Mouse (Mus musculus) neural tube, embryonic 13.5 days (tissue): ENCODE data around the gene Gpr37l1. TPM values are rescaled to one million over a fixed set of nuclear protein-coding genes. Genes with fewer than 3 reads are reported as not detected.
"Not testable (repeated sequence)": the region's sequence is repeated elsewhere in the genome, so short reads cannot be mapped to it uniquely, and the experiment has no call there.

Experiments used
- ATAC-seq: fragments of 200-750 bp; cut with Nextera tagmentation; 2 replicates; pipeline ENCODE4 v1.8.0; 2017; ENCODE audit warnings: low read depth, mild to moderate bottlenecking, moderate TSS enrichment, moderate library complexity
- H3K27ac ChIP-seq: fragments of 300-500 bp; sonication (generic); replicated peaks from 2 replicates; pipeline ENCODE4 v1.5.1; 2015; ENCODE audit warnings: moderate library complexity, mild to moderate bottlenecking, inconsistent platforms
- H3K27me3 ChIP-seq: fragments of 300-500 bp; sonication (generic); 2 replicates; pipeline ENCODE4 v1.6.1; 2015; ENCODE audit warnings: mild to moderate bottlenecking, inconsistent platforms
- H3K36me3 ChIP-seq: fragments of 300-500 bp; sonication (generic); 2 replicates; pipeline ENCODE4 v1.6.1; 2015; ENCODE audit warnings: mild to moderate bottlenecking, inconsistent platforms
- H3K4me1 ChIP-seq: fragments of 300-500 bp; sonication (generic); replicated peaks from 2 replicates; pipeline ENCODE4 v1.6.1; 2015; ENCODE audit warnings: inconsistent platforms
- H3K4me2 ChIP-seq: fragments of 300-500 bp; sonication (generic); 2 replicates; pipeline ENCODE4 v1.6.1; 2015; ENCODE audit warnings: inconsistent platforms, mild to moderate bottlenecking, moderate library complexity
- H3K4me3 ChIP-seq: fragments of 300-500 bp; sonication (generic); 2 replicates; pipeline ENCODE4 v1.5.1; 2015; ENCODE audit warnings: mild to moderate bottlenecking, inconsistent platforms
- H3K9ac ChIP-seq: fragments of 300-500 bp; sonication (generic); 2 replicates; pipeline ENCODE4 v1.6.1; 2015; ENCODE audit warnings: moderate library complexity, mild to moderate bottlenecking, inconsistent platforms
- H3K9me3 ChIP-seq: fragments of 300-500 bp; sonication (generic); 2 replicates; pipeline ENCODE4 v1.6.1; 2016; ENCODE audit warnings: inconsistent platforms
- WGBS: fragments of 180-500 bp; shearing (Covaris S2); methylation state at CpG from one replicate; pipeline ENCODE4 v1.1.7; 2015; 5-methylcytosine and 5-hydroxymethylcytosine counted together
- polyA plus RNA-seq: library from polyadenylated mRNA; unstranded; fragments of >200 nt; fragmentation: Nextera tagmentation; extraction: Ambion mirVana; gene quantifications from 2 replicates; pipeline ENCODE4 v1.2.1, GENCODE M21; 2015

The Gpr37l1 gene
- polyA plus RNA-seq, 1 experiment from 2014 or later, result 0.63 TPM

DNA sequence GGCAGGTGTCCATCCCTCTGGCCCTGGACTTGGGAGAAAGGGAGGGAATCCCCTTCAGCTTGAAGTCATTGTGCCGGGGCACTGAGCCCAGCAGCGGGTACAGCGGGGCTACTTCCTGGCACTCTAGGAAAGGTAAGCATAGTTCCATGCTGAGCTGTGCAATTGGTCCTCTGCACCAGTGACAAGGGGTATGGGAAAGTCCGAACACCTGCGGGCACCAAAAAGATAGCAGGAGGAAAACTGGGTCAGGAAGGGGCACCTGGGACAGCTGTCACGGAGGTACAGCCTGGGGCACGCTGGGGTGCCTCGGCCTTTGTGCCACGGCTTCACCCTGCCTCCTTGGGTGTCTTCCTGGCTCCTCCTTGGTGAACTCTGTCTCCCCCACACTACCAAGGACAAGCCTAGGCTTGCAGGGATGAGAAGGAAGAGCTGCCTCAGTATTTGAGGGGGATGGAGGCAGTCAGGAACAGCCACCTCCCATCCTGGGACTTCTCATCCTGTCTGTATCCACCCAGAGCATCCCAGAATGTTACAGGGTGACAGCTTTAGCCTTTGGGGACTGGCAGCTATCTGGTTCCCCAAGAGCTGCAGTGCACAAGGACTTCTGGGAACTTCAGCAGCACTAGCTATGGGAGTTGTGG is 37.8 kb downstream of the Gpr37l1 start:
- Histone ChIP-seq H3K4me3 (no peak overlapping the region), H3K36me3 (no peaks in the 10 kb centered on the region), H3K4me1 (peaks cover 17% of the 10 kb centered on the region; the same call in 1 of the 2 replicates), H3K4me2 (no peak overlapping the region), H3K9me3 (no peaks in the 10 kb centered on the region), H3K27me3 (peaks cover 18% of the 10 kb centered on the region; the same call in 1 of the 2 replicates), H3K9ac (no peak overlapping the region), H3K27ac (no peak overlapping the region)
- no peak for ATAC-seq
- 75% methylated on average over 9 of the region's 9 CpGs for WGBS

GRCm38 (mm10) chr1:135128986-135129385 is 38.5 kb downstream of the Gpr37l1 start:
- no peak overlapping the region for H3K27ac ChIP-seq
- 24% methylated on average over 9 of the region's 9 CpGs for WGBS
- no peak for ATAC-seq
- peaks cover 18% of the 10 kb centered on the region; the same call in 1 of the 2 replicates for H3K27me3 ChIP-seq
- no peaks in the 10 kb centered on the region for H3K9me3 ChIP-seq
- peaks cover 17% of the 10 kb centered on the region; the same call in 1 of the 2 replicates for H3K4me1 ChIP-seq
- H3K36me3 ChIP-seq, result no peaks in the 10 kb centered on the region
- no peak overlapping the region for H3K4me2 ChIP-seq
- H3K4me3 ChIP-seq, result no peak overlapping the region
- H3K9ac ChIP-seq, result no peak overlapping the region

DNA sequence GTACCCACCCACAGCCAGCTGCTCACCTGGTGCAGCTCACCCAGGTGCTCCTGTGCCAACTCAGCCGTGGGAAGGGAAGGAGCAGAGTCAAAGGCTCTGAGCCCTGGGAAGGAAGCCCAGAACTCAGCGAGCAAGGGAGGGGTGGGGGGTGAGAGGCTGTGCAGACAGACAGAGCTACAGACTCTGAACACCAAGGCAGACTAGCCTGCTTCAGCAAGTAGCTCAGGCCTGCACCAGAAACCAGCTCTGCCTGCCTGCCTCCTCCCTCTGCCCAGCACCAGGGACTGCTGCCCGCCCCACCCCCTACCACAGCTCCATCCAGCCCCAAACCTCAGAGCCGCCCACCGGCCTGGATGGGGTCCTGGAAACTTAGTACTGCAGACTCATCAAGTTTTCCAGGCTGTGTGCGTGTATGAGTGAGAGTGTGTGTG is 39.5 kb downstream of the Gpr37l1 start:
- 58% methylated on average over 6 of the region's 6 CpGs for WGBS
- H3K27me3 ChIP-seq, result peaks cover 18% of the 10 kb centered on the region; the same call in 1 of the 2 replicates
- ATAC-seq, result no peak

DNA sequence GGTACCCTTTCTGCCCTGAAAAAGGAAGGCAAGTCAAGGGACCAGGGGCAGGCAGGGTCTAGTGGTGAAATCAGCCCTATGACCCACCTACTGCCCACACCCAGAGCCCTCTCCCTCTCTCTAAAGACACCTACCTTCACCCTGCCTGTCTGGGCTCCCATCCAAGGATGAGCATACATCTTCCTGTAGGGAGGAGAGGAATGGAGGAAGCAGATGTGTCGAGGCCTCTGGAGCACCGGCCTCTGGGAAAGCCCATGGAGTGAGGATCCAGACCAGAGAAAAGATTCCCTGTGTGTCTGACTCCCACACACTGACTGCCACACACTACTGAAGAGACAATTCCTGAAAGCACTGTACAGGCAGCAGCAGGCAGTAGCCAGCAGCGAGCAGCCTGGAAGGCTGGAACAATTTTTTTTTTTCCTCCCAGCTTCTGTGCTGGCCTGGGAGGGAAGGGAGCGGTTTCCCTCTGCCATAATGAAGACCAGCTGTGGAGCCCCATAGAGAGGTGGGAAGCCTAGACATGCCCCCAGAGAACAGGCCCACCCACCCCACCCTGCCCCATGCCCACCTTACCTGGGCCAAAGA is 40.9 kb downstream of the Gpr37l1 start:
- H3K4me2 ChIP-seq, result no peak overlapping the region
- H3K9me3 ChIP-seq, result no peaks in the 10 kb centered on the region
- 0 out of 2 replicates have a peak overlapping the region, but pooled peaks have one; percentile 17 for H3K9ac ChIP-seq
- ATAC-seq, result 0 out of 2 replicates have a peak, but pooled peaks have one; percentile 44
- peaks cover 17% of the 10 kb centered on the region; the same call in 1 of the 2 replicates for H3K4me1 ChIP-seq
- H3K27me3 ChIP-seq, result peaks cover 18% of the 10 kb centered on the region; the same call in 1 of the 2 replicates
- no peak overlapping the region for H3K4me3 ChIP-seq
- peak overlapping the region; percentile 50 for H3K27ac ChIP-seq
- H3K36me3 ChIP-seq, result no peaks in the 10 kb centered on the region
- 65% methylated on average over 4 of the region's 4 CpGs for WGBS

More for the DNA sequence above, 39.5 kb downstream of the Gpr37l1 start:
- H3K4me1 ChIP-seq, result peaks cover 17% of the 10 kb centered on the region; the same call in 1 of the 2 replicates
- no peak overlapping the region for H3K4me3 ChIP-seq
- H3K9me3 ChIP-seq, result no peaks in the 10 kb centered on the region
- H3K4me2 ChIP-seq, result no peak overlapping the region
- no peak overlapping the region for H3K27ac ChIP-seq
- H3K9ac ChIP-seq, result no peak overlapping the region
- H3K36me3 ChIP-seq, result no peaks in the 10 kb centered on the region

DNA sequence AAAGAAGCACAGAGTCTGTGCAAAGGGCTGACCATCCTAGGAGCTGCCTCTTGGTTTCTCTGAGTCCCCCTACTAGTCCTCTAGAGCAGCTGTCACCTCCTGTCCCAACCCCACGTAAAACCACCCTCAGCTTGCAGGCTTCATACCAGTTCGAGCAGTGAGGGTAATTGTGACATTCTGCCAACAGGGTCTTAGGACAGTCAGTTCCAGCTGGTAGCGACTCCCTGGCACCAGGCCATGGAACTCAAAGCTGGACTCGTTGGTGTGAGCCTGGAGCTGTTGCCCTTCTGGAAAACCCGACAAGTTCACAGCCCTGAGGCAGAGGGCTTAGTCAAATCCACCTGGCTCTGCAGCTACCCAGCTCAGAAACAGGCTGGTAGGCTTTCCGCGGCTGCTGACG is 41.5 kb downstream of the Gpr37l1 start:
- peaks cover 17% of the 10 kb centered on the region; the same call in 1 of the 2 replicates for H3K4me1 ChIP-seq
- H3K27ac ChIP-seq, result peak overlapping the region; percentile 50
- H3K27me3 ChIP-seq, result peaks cover 16% of the 10 kb centered on the region; the same call in 1 of the 2 replicates
- 62% methylated on average over 8 of the region's 8 CpGs for WGBS
- H3K4me2 ChIP-seq, result no peak overlapping the region
- no peak overlapping the region for H3K9ac ChIP-seq
- ATAC-seq, result no peak
- no peaks in the 10 kb centered on the region for H3K9me3 ChIP-seq
- no peak overlapping the region for H3K4me3 ChIP-seq
- no peaks in the 10 kb centered on the region for H3K36me3 ChIP-seq

- Histone ChIP-seq H3K9ac (no peak overlapping the region), H3K27me3 (peaks cover 13% of the 10 kb centered on the region; the same call in 1 of the 2 replicates), H3K9me3 (no peaks in the 10 kb centered on the region), H3K27ac (no peak overlapping the region), H3K4me2 (no peak overlapping the region), H3K36me3 (no peaks in the 10 kb centered on the region), H3K4me1 (peaks cover 17% of the 10 kb centered on the region; the same call in 1 of the 2 replicates), H3K4me3 (no peak overlapping the region)
- WGBS, result 91% methylated on average over 8 of the region's 8 CpGs
- no peak for ATAC-seq
Measured at GRCm38 (mm10) chr1:135124573-135125363, 42.7 kb downstream of the Gpr37l1 start.

DNA sequence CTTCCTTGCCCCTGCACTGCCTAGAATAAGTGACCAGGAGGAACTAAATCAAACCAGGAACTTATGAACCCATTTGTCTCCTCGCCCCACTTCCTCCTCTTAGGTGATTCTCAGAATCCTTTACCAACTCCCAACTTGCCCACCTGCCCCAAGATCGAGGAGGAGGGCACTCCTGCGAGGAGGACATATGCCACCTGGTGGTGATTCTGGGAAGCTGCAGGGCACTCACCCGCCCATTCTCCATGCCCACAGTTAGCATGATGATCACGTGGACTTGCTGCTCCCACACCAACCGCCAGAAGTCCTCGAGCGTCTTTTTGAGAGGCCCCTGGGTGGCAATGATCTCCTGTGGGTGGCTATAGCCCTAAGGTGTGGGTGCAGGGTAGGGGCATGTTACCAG is 54.8 kb downstream of the Gpr37l1 start:
- Histone ChIP-seq H3K4me2 (no peak overlapping the region), H3K9ac (no peak overlapping the region), H3K4me3 (no peak overlapping the region), H3K9me3 (no peaks in the 10 kb centered on the region), H3K4me1 (peaks cover 6% of the 10 kb centered on the region; the same call in 1 of the 2 replicates), H3K27me3 (no peaks in the 10 kb centered on the region), H3K36me3 (no peaks in the 10 kb centered on the region), H3K27ac (no peak overlapping the region)
- no peak for ATAC-seq
- 11% methylated on average over 8 of the region's 8 CpGs for WGBS

DNA sequence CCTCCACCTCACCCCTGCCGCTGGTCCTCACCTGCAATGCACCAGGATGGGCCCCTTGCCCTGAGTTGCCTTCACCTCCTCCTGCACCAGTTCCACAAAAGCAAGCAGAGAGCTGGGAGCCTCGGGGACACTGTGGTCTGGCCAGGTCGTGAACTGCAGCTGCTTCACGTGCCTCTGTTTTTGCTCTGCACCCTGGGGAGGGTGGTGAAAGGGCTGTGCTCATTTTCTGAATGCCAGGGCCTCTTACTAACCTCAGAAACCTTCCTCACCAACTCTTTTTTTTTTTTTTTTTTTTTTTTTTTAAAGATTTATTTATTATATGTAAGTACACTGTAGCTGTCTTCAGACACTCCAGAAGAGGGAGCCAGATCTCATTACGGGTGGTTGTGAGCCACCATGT is 56.2 kb downstream of the Gpr37l1 start:
- not testable (repeated sequence) for H3K9me3 ChIP-seq, H3K4me2 ChIP-seq, H3K9ac ChIP-seq, H3K36me3 ChIP-seq, ATAC-seq, H3K27ac ChIP-seq, H3K4me1 ChIP-seq, H3K4me3 ChIP-seq
- WGBS, result 59% methylated on average over 4 of the region's 5 CpGs
- H3K27me3 ChIP-seq, result peaks cover 11% of the 10 kb centered on the region

Other genes with a start within 250 kb of the Gpr37l1 start
- 10.5 and 12.6 TPM in 2 replicates for gene Ppp1r12b, start 211.7 kb downstream of the Gpr37l1 start, polyA plus RNA-seq
- 11.7 and 12.9 TPM in 2 replicates for gene Ube2t, start 205.1 kb downstream of the Gpr37l1 start, polyA plus RNA-seq
- 1.4 and 2.0 TPM in 2 replicates for gene Lgr6, start 62.4 kb downstream of the Gpr37l1 start, polyA plus RNA-seq
- gene Ptpn7, start 35.0 kb downstream of the Gpr37l1 start, polyA plus RNA-seq, result 0.59 and 1.1 TPM in 2 replicates
- 331 and 336 TPM in 2 replicates for gene Arl8a, start 20.9 kb downstream of the Gpr37l1 start, polyA plus RNA-seq
- 0.52 and 0.59 TPM in 2 replicates for gene Elf3, start 90.9 kb upstream of the Gpr37l1 start, polyA plus RNA-seq
- 104 and 106 TPM in 2 replicates for gene Rnpep, start 116.4 kb upstream of the Gpr37l1 start, polyA plus RNA-seq
- 160 and 166 TPM in 2 replicates for gene Timm17a, start 146.1 kb upstream of the Gpr37l1 start, polyA plus RNA-seq
- 0.31 and 0.33 TPM in 2 replicates for gene Lmod1, start 157.1 kb upstream of the Gpr37l1 start, polyA plus RNA-seq
- 81.8 and 95.4 TPM in 2 replicates for gene Shisa4, start 207.6 kb upstream of the Gpr37l1 start, polyA plus RNA-seq